In genomic region chr1:127774501-127774880, GRCm38 (mm10) we compare ENCODE assay signal across 8 mouse cellular contexts. TPM values are rescaled to one million over a fixed set of nuclear protein-coding genes. Genes with fewer than 3 reads are reported as not detected.
DNase-seq lines count a peak whose midpoint lies in the region; ATAC-seq and TF ChIP-seq lines count a peak whose summit lies in the region.

No protein-coding gene starts in this region.

- peak overlapping the region; percentile 93 for H3K27ac ChIP-seq in hindbrain, postnatal 0 days

- TF ChIP-seq CTCF in hindbrain, postnatal 0 days (IDR thresholded peaks at IDR 0.05; ENCODE audit: low read depth), result no peak

- DNase-seq in embryo, embryonic 10.5 days (ENCODE audit: low spot score), result peak; percentile 50
- DNase-seq in embryo, embryonic 9.5 days (ENCODE audit: extremely low spot score), result no peak
- DNase-seq in CD4-positive helper T cell, adult 2 months (ENCODE audit: low read depth, low spot score), result peak; percentile 62
- DNase-seq in hindbrain, postnatal 0 days (ENCODE audit: low spot score), result peak; percentile 48
- peak; percentile 61 for DNase-seq in lung, postnatal 14 days
- no peak for DNase-seq in Muller cell, postnatal 12 days (ENCODE audit: inconsistent ontology term)

- peak; percentile 37 for ATAC-seq in erythroblast, adult 5-6 weeks (replicated peaks; ENCODE audit: low FRiP score, poor library complexity, severe bottlenecking)
- ATAC-seq in hindbrain, postnatal 0 days, result peak; percentile 33
- no peak; the same call in 1 of the 2 replicates for ATAC-seq in cerebellum, adult (ENCODE audit: insufficient number of reproducible peaks, low FRiP score, low TSS enrichment)

- H3K9ac ChIP-seq in hindbrain, postnatal 0 days (replicated peaks; ENCODE audit: low read length), result peak overlapping the region; percentile 87

- no peaks in the 10 kb centered on the region for H3K9me3 ChIP-seq in hindbrain, postnatal 0 days (ENCODE audit: low read length)

- under 1% methylated on average over 31 of the region's 31 CpGs for WGBS in hindbrain, postnatal 0 days

- H3K4me1 ChIP-seq in hindbrain, postnatal 0 days (ENCODE audit: insufficient read depth, low read length), result peaks cover 9% of the 10 kb centered on the region

- H3K27me3 ChIP-seq in hindbrain, postnatal 0 days (ENCODE audit: insufficient read depth, low read length), result no peaks in the 10 kb centered on the region

- H3K4me2 ChIP-seq in hindbrain, postnatal 0 days (ENCODE audit: low read depth, low read length), result peak overlapping the region; percentile 75

- peak overlapping the region; percentile 89 for H3K4me3 ChIP-seq in hindbrain, postnatal 0 days (ENCODE audit: low read length)

- no peaks in the 10 kb centered on the region for H3K36me3 ChIP-seq in hindbrain, postnatal 0 days (ENCODE audit: insufficient read depth, low read length)

RNA-seq across cellular contexts. Expression of gene Ccnt2, which starts 0.5 kb away (rescaled TPM):
- 31.7 and 36.8 TPM in 2 replicates for total RNA-seq in erythroblast, adult 5-6 weeks (2015; ENCODE audit: low replicate concordance)
- total RNA-seq in erythroblast, adult 5-6 weeks (2017; ENCODE audit: low replicate concordance), result 47.3 and 56.5 TPM in 2 replicates
- 38.4 and 39.0 TPM in 2 replicates for total RNA-seq in hindbrain, postnatal 0 days (2014; rRNA removed)
- 28.8 and 29.8 TPM in 2 replicates for polyA plus RNA-seq in hindbrain, postnatal 0 days (2015; fragmentation: Nextera tagmentation; extraction: Ambion mirVana)

RNA-seq across cellular contexts. Expression of gene Acmsd, which starts 45.3 kb away (rescaled TPM):
- 21.1 and 26.1 TPM in 2 replicates for total RNA-seq in erythroblast, adult 5-6 weeks (2015; ENCODE audit: low replicate concordance)
- total RNA-seq in erythroblast, adult 5-6 weeks (2017; ENCODE audit: low replicate concordance), result 24.0 and 25.3 TPM in 2 replicates
- total RNA-seq in hindbrain, postnatal 0 days (2014; rRNA removed), result not detected in 2 replicates
- polyA plus RNA-seq in hindbrain, postnatal 0 days (2015; fragmentation: Nextera tagmentation; extraction: Ambion mirVana), result not detected in 2 replicates

Comparison
In these comparisons a context has a peak if more than half of its experiments do, and no peak if none do; other contexts are left out.
1. DNase-seq: peak in embryo, embryonic 10.5 days (single experiment), CD4-positive helper T cell, adult 2 months (single experiment), hindbrain, postnatal 0 days (single experiment) and lung, postnatal 14 days (single experiment); none in embryo, embryonic 9.5 days (single experiment) and Muller cell, postnatal 12 days (single experiment).
2. RNA of gene Acmsd, which starts 45.3 kb away (total RNA-seq): 21.1 to 26.1 TPM in erythroblast, adult 5-6 weeks; not detected in hindbrain, postnatal 0 days; every median in the first group is over 10 times any median in the second.